Mouse (Mus musculus) liver, embryonic 14.5 days (tissue): ENCODE data around the gene Gpr149.

ENCODE experiments used
- CTCF ChIP-seq: IDR thresholded peaks from 2 replicates; pipeline ENCODE4 v1.5.1; 2016; ENCODE audit warnings: antibody characterized with exemption, low read depth, control low read depth
- EP300 ChIP-seq: IDR thresholded peaks from 2 replicates; pipeline ENCODE4 v1.6.1; 2016; ENCODE audit warnings: antibody characterized with exemption, low read depth

GRCm38 (mm10) chr3:62527160-62527559 lies 77.8 kb downstream of the Gpr149 start:
- TF ChIP-seq CTCF, result no peak
- no peak for TF ChIP-seq EP300
